9 mouse cellular contexts compared by ENCODE assay signal in genomic region chr15:77342962-77343526, GRCm38 (mm10). TPM values are rescaled to one million over a fixed set of nuclear protein-coding genes. Genes with fewer than 3 reads are reported as not detected.
DNase-seq lines count a peak whose midpoint lies in the region; ATAC-seq and TF ChIP-seq lines count a peak whose summit lies in the region.
"Had no signal": no experiment of that assay in that cellular context is flagged by ENCODE, and none has a peak within 500 bp of the region (broad histone marks: within the 10 kb centered on the region; RNA-seq: fewer than 3 reads in every experiment).

No protein-coding gene starts in this region.

- peaks cover 34% of the 10 kb centered on the region for H3K4me1 ChIP-seq in hindbrain, embryonic 12.5 days

- intact Hi-C loops in gastrocnemius, adult 2 months (cut with DNase I) = loop anchor here (2.0 kb wide), 1 partner anchor 16 kb away; no protein-coding TSS in a partner anchor

- H3K9me3 ChIP-seq in hindbrain, embryonic 12.5 days (replicated peaks) = no peaks in the 10 kb centered on the region

- H3K27ac ChIP-seq in gastrocnemius, adult 2 months = peak overlapping the region; percentile 78
- peak overlapping the region; percentile 81 for H3K27ac ChIP-seq in hindbrain, embryonic 12.5 days

- TF ChIP-seq CTCF in gastrocnemius, adult 2 months (IDR thresholded peaks at IDR 0.05) = no peak

- no peaks in the 10 kb centered on the region for H3K36me3 ChIP-seq in hindbrain, embryonic 12.5 days

- H3K4me2 ChIP-seq in hindbrain, embryonic 12.5 days (replicated peaks) = peak overlapping the region; percentile 43

- H3K9ac ChIP-seq in hindbrain, embryonic 12.5 days = peak overlapping the region; percentile 53

- 26% methylated on average over 18 of the region's 18 CpGs for WGBS in hindbrain, embryonic 12.5 days

- H3K27me3 ChIP-seq in hindbrain, embryonic 12.5 days = no peaks in the 10 kb centered on the region

- peak; percentile 16; the same call in 1 of the 2 replicates for ATAC-seq in hindbrain, embryonic 12.5 days (ENCODE audit: low FRiP score)

- peak overlapping the region; percentile 68 for H3K4me3 ChIP-seq in gastrocnemius, adult 2 months
- H3K4me3 ChIP-seq in hindbrain, embryonic 12.5 days = 0 out of 2 replicates have a peak overlapping the region, but pooled peaks have one; percentile 6

- DNase-seq in gastrocnemius, adult 2 months = no peak
- no peak for DNase-seq in gastrocnemius, adult 18-20 months (ENCODE audit: low spot score)
- DNase-seq in Muller cell, postnatal 12 days (ENCODE audit: inconsistent ontology term) = peak; percentile 46
- DNase-seq in lung, postnatal 4 days = peak; percentile 31 to 40
- DNase-seq in frontal cortex, adult 2 months (ENCODE audit: extremely low spot score in 1 of 2, low spot score in 1 of 2) = no peak
- DNase-seq in adrenal gland, postnatal 36 days = no peak
- DNase-seq in cerebellum, postnatal 25 days = no peak

RNA-seq across cellular contexts. Expression of gene Rbfox2, which starts 36.2 kb away (rescaled TPM):
- 10 to 100 TPM; 48.2 to 78.6 TPM for total RNA-seq in gastrocnemius, adult 2 months (2021)
- 10 to 100 TPM; 55.1 to 60.4 TPM for total RNA-seq in gastrocnemius, adult 18-20 months (2021)
- 156 and 166 TPM in 2 replicates for polyA plus RNA-seq in hindbrain, embryonic 12.5 days (2016; fragmentation: Nextera tagmentation; extraction: Ambion mirVana)
- polyA plus RNA-seq in frontal cortex, adult 2 months (2012; rRNA removed) = 200 and 212 TPM in 2 replicates
- 10 to 100 TPM; 54.4 to 64.7 TPM for total RNA-seq in adrenal gland, postnatal 36 days (2021)

RNA-seq across cellular contexts. Expression of gene Apol7a, which starts 55.9 kb away (rescaled TPM):
- total RNA-seq in gastrocnemius, adult 2 months (2021) = 1 to 10 TPM in 1 of 2 experiments, under 1 TPM in 1; 0.31 to 1.2 TPM
- total RNA-seq in gastrocnemius, adult 18-20 months (2021) = 1 to 10 TPM in 1 of 2 experiments, under 1 TPM in 1; 0.76 to 1.1 TPM
- not detected in 2 replicates for polyA plus RNA-seq in hindbrain, embryonic 12.5 days (2016; fragmentation: Nextera tagmentation; extraction: Ambion mirVana)
- polyA plus RNA-seq in frontal cortex, adult 2 months (2012; rRNA removed) = 0.19 and 0.38 TPM in 2 replicates
- not detected for total RNA-seq in adrenal gland, postnatal 36 days (2021)
- total RNA-seq: monocyte, adult 5-6 weeks had no signal

Comparison
In these comparisons a context has a peak if more than half of its experiments do, and no peak if none do; other contexts are left out.
1. DNase-seq: peak in Muller cell, postnatal 12 days (single experiment) and lung, postnatal 4 days (2 of 2); none in gastrocnemius, adult 2 months (single experiment), gastrocnemius, adult 18-20 months (single experiment), frontal cortex, adult 2 months (0 of 2), adrenal gland, postnatal 36 days (0 of 2) and cerebellum, postnatal 25 days (0 of 2).